Mouse (Mus musculus) G1E (cell line): ENCODE measurements around the gene Pcgf3.

Source experiments
- GATA1 ChIP-seq: IDR thresholded peaks from 2 replicates; pipeline ENCODE4 v1.6.1; 2012; ENCODE audit warnings: borderline replicate concordance, low read length, inconsistent platforms, mixed read lengths
- TAL1 ChIP-seq: conservative IDR thresholded peaks from 2 replicates; pipeline ENCODE4 v1.6.1; 2012; ENCODE audit warnings: low read depth, low read length, inconsistent platforms, mixed read lengths

DNA sequence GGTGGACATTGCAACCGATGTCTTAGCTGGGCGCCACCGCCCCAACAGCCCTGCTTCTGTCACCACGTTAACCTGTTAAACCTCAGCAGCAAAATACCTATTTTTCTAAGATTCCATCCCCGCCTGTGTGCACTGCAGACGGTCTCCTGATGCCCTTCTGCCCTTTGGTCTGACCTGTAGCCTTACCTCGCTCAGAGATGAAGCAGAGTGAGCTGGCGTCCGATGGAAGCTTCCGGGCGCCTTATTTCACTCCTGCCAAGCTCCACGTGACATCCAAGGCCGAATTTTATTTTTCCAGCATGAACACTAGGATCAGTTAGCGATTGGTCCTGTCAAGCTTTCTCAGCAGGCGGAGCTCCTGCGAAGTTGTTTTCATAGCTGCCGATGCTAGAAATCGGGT is 41.3 kb downstream of the Pcgf3 start:
- TF ChIP-seq TAL1: no peak
- no peak for TF ChIP-seq GATA1
